Mouse (Mus musculus): ENCODE results near the gene Abca5. TPM values are rescaled to one million over a fixed set of nuclear protein-coding genes. Genes with fewer than 3 reads are reported as not detected.
"Not testable (repeated sequence)": the region's sequence is repeated elsewhere in the genome, so short reads cannot be mapped to it uniquely, and the experiment has no call there.

Gene Abca5
- polyA plus RNA-seq, 1 experiment = 3.5 TPM

GRCm38 (mm10) chr11:110357756-110358551, 20.4 kb upstream of the Abca5 start:
- no peaks in the 10 kb centered on the region for H3K9me3 ChIP-seq (replicated peaks; ENCODE audit: control insufficient read depth, insufficient read depth, low read length, poor library complexity, severe bottlenecking)
- no peaks in the 10 kb centered on the region for H3K4me1 ChIP-seq (ENCODE audit: control insufficient read depth, insufficient read depth, low read length)
- H3K27me3 ChIP-seq (ENCODE audit: control insufficient read depth, insufficient read depth, low read length, poor library complexity, severe bottlenecking) = no peaks in the 10 kb centered on the region
- H3K36me3 ChIP-seq (ENCODE audit: control insufficient read depth, insufficient read depth, low read length, poor library complexity, severe bottlenecking) = no peaks in the 10 kb centered on the region
- H3K27ac ChIP-seq (ENCODE audit: insufficient read depth, low read length) = no peak overlapping the region
- TF ChIP-seq EP300 (IDR thresholded peaks at IDR 0.05; ENCODE audit: insufficient read depth, low read depth, low read length) (no peak), CTCF (IDR thresholded peaks at IDR 0.05; ENCODE audit: low read depth, low read length) (no peak)
- no peak overlapping the region for H3K9ac ChIP-seq (ENCODE audit: low read depth, poor library complexity, severe bottlenecking)
- H3K4me3 ChIP-seq (ENCODE audit: low read depth, low read length) = no peak overlapping the region

- not testable (repeated sequence) for H3K36me3 ChIP-seq (ENCODE audit: control insufficient read depth, insufficient read depth, low read length, poor library complexity, severe bottlenecking); H3K27me3 ChIP-seq (ENCODE audit: control insufficient read depth, insufficient read depth, low read length, poor library complexity, severe bottlenecking); H3K4me1 ChIP-seq (ENCODE audit: control insufficient read depth, insufficient read depth, low read length); H3K9ac ChIP-seq (ENCODE audit: low read depth, poor library complexity, severe bottlenecking); H3K9me3 ChIP-seq (replicated peaks; ENCODE audit: control insufficient read depth, insufficient read depth, low read length, poor library complexity, severe bottlenecking); H3K4me3 ChIP-seq (ENCODE audit: low read depth, low read length); H3K27ac ChIP-seq (ENCODE audit: insufficient read depth, low read length)
Measured at GRCm38 (mm10) chr11:110355131-110355530, 17.6 kb upstream of the Abca5 start.

GRCm38 (mm10) chr11:110354261-110354660, 16.7 kb upstream of the Abca5 start:
- Histone ChIP-seq H3K4me3 (ENCODE audit: low read depth, low read length) (no peak overlapping the region; the same call in 1 of the 2 replicates), H3K9ac (ENCODE audit: low read depth, poor library complexity, severe bottlenecking) (0 out of 2 replicates have a peak overlapping the region, but pooled peaks have one; percentile 24), H3K27me3 (ENCODE audit: control insufficient read depth, insufficient read depth, low read length, poor library complexity, severe bottlenecking) (no peaks in the 10 kb centered on the region), H3K4me1 (ENCODE audit: control insufficient read depth, insufficient read depth, low read length) (no peaks in the 10 kb centered on the region), H3K9me3 (replicated peaks; ENCODE audit: control insufficient read depth, insufficient read depth, low read length, poor library complexity, severe bottlenecking) (no peaks in the 10 kb centered on the region), H3K27ac (ENCODE audit: insufficient read depth, low read length) (no peak overlapping the region), H3K36me3 (ENCODE audit: control insufficient read depth, insufficient read depth, low read length, poor library complexity, severe bottlenecking) (no peaks in the 10 kb centered on the region)
- TF ChIP-seq EP300 (IDR thresholded peaks at IDR 0.05; ENCODE audit: insufficient read depth, low read depth, low read length) (no peak), CTCF (IDR thresholded peaks at IDR 0.05; ENCODE audit: low read depth, low read length) (no peak), POLR2A (IDR thresholded peaks at IDR 0.05; ENCODE audit: insufficient read depth, low read length) (no peak)

GRCm38 (mm10) chr11:110348170-110348569, 10.7 kb upstream of the Abca5 start:
- no peak for TF ChIP-seq POLR2A (IDR thresholded peaks at IDR 0.05; ENCODE audit: insufficient read depth, low read length)
- no peak overlapping the region for H3K27ac ChIP-seq (ENCODE audit: insufficient read depth, low read length)
- H3K9me3 ChIP-seq (replicated peaks; ENCODE audit: control insufficient read depth, insufficient read depth, low read length, poor library complexity, severe bottlenecking) = peaks cover 3% of the 10 kb centered on the region; the same call in 1 of the 2 replicates
- H3K27me3 ChIP-seq (ENCODE audit: control insufficient read depth, insufficient read depth, low read length, poor library complexity, severe bottlenecking) = no peaks in the 10 kb centered on the region
- H3K4me1 ChIP-seq (ENCODE audit: control insufficient read depth, insufficient read depth, low read length) = no peaks in the 10 kb centered on the region
- no peak overlapping the region for H3K4me3 ChIP-seq (ENCODE audit: low read depth, low read length)
- no peak overlapping the region for H3K9ac ChIP-seq (ENCODE audit: low read depth, poor library complexity, severe bottlenecking)
- no peaks in the 10 kb centered on the region for H3K36me3 ChIP-seq (ENCODE audit: control insufficient read depth, insufficient read depth, low read length, poor library complexity, severe bottlenecking)

GRCm38 (mm10) chr11:110347768-110348167, 10.3 kb upstream of the Abca5 start:
- Histone ChIP-seq H3K27ac (ENCODE audit: insufficient read depth, low read length) (no peak overlapping the region), H3K9me3 (replicated peaks; ENCODE audit: control insufficient read depth, insufficient read depth, low read length, poor library complexity, severe bottlenecking) (peaks cover 3% of the 10 kb centered on the region; the same call in 1 of the 2 replicates), H3K36me3 (ENCODE audit: control insufficient read depth, insufficient read depth, low read length, poor library complexity, severe bottlenecking) (no peaks in the 10 kb centered on the region), H3K27me3 (ENCODE audit: control insufficient read depth, insufficient read depth, low read length, poor library complexity, severe bottlenecking) (no peaks in the 10 kb centered on the region), H3K4me1 (ENCODE audit: control insufficient read depth, insufficient read depth, low read length) (no peaks in the 10 kb centered on the region), H3K4me3 (ENCODE audit: low read depth, low read length) (no peak overlapping the region), H3K9ac (ENCODE audit: low read depth, poor library complexity, severe bottlenecking) (no peak overlapping the region)
- TF ChIP-seq POLR2A (IDR thresholded peaks at IDR 0.05; ENCODE audit: insufficient read depth, low read length) = no peak

GRCm38 (mm10) chr11:110336814-110337288, 665 bp downstream of the Abca5 start:
- TF ChIP-seq POLR2A (IDR thresholded peaks at IDR 0.05; ENCODE audit: insufficient read depth, low read length) (no peak), EP300 (IDR thresholded peaks at IDR 0.05; ENCODE audit: insufficient read depth, low read depth, low read length) (no peak), CTCF (IDR thresholded peaks at IDR 0.05; ENCODE audit: low read depth, low read length) (no peak)
- Histone ChIP-seq H3K36me3 (ENCODE audit: control insufficient read depth, insufficient read depth, low read length, poor library complexity, severe bottlenecking) (no peaks in the 10 kb centered on the region), H3K9me3 (replicated peaks; ENCODE audit: control insufficient read depth, insufficient read depth, low read length, poor library complexity, severe bottlenecking) (no peaks in the 10 kb centered on the region), H3K4me3 (ENCODE audit: low read depth, low read length) (peak overlapping the region; percentile 76), H3K27me3 (ENCODE audit: control insufficient read depth, insufficient read depth, low read length, poor library complexity, severe bottlenecking) (peaks cover 8% of the 10 kb centered on the region), H3K27ac (ENCODE audit: insufficient read depth, low read length) (no peak overlapping the region), H3K9ac (ENCODE audit: low read depth, poor library complexity, severe bottlenecking) (peak overlapping the region; percentile 42; the same call in 1 of the 2 replicates), H3K4me1 (ENCODE audit: control insufficient read depth, insufficient read depth, low read length) (no peaks in the 10 kb centered on the region)

Measured in ES-Bruce4 (cell line).